Mouse (Mus musculus) cerebellum, postnatal 25 days (tissue): ENCODE measurements around the gene Coa7.

Experiments
- DNase-seq, 2 experiments: peaks; one replicate each; pipeline ENCODE4 v3.0.0; 2021; ENCODE audit warnings: mixed read lengths in 2 of 2

The Coa7 gene

DNA sequence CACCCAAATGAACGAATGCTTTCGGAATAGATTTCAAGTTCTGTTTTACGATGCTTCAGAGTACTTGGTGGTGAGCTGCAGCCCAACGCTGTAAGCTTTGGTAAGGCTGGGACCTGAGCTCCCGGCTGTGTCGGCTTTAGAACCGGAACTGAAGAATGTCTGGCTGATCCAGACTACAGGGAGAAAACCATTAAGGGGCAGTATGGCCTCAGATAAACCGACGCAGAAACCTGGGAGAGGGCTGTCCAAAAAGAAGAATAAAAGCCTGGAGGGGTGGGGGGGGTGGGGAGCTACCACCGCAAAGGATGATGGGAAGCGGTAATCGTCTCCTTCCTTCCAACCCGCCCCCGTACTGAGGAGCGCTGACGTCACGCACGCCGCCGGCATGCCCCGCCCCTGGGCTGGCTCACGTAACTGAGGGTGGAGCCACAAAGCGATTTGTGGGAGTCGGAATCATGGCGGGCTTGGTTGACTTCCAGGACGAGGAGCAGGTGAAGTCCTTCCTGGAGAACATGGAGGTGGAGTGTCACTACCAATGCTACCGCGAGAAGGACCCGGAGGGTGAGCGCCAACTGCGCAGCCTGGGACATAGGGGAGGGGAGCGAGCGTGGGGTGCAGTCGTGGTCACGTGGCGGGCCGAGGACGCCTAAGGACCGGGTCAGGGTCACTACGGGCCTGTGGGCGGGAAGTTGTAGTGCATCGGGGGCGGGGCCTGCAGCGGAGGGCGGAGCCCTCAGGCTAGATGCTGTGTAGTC, at the start of gene Coa7:
TSS of gene Coa7 (plus strand) at position 411 of the 755 bp plus-strand sequence.
- DNase-seq, result peak; percentile 98 to 99

DNA sequence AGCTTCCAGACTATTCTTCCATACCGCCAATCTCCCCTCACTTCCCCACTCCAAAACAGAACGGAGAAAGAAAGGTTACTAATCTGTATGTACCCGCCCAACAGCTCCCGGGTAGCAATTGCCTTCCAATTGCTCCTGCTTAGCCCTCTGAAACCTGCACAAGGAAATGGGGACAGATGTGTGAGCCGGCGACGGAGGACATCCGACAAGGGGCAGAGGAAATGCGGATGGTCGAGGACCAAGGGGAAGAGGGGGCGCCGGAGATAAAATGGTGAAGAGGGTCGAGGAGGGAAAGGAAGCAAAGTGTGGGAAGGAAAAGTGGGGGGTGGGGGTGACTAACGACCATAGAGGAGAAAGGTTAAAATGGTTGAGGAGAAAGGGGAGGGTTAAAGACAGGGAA, 27.7 kb upstream of the Coa7 start:
- DNase-seq, result peak in 1 of 2 experiments; percentile 30

DNA sequence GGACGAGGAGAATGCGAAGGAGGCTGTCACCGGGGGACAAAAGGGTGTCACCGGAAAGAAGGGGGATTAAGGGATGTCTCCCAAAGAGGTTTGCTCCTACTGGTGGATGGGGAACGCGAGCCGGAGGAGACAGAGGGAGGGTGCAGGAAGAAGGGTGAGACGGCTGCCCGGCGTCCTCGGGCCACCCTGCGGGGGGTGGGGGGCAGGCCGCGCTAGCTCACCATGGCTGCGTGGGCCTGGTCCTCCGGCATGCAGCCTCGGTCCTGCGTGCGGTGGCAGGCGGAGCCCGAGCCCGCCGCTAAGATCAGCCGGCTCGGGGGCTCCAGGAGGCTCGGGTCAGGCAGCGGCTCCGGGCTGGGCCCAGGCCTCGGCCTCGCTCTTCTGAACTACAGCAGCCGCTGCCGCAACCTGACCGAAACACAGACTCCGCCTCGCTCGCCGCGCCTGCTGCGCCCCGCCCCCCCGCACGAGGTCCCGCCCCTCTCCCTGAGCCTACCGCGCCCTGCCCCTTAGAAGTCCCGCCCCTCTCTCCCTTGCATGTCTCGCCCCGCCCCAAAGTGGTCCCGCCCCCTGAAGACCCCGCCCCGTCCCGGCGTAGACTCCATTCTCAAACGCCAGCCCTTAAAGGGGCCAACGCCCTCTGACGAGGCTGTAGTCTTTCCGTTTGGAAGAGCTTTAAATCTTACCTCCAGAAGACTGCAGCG, 27.1 kb upstream of the Coa7 start, which contains the start of gene Zyg11b:
TSS of gene Zyg11b (minus strand) at position 427 of the 704 bp plus-strand sequence.
- DNase-seq, result peak; percentile 93 to 96

DNA sequence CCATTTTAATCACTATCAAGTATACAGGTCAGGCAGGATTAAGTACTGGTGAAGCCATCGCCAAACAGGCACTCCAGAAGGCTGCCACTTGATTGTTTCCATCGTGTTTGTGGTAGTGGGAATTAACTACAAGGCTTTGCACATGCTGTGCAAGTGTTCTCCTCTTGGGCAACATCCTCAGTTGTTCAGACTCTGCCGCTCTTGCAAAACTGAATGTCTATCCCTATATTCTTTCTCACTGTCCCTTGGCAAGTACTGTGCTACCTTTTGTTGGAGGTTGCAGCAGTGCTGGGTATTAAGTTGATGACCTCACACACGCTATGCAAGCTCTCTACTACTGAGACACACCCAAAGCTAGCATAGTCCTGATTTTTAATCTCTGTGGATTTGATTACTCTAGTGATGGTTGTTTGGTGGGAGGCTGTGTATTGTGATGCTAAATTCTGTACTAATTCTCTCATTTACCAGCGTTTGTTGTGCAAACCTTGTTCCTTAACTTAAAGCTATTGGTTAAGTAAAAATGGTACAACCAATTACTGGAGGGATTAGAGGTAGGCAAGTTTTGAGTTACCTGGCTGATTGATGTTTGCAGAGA, 25.5 kb upstream of the Coa7 start:
- DNase-seq, result no peak

DNA sequence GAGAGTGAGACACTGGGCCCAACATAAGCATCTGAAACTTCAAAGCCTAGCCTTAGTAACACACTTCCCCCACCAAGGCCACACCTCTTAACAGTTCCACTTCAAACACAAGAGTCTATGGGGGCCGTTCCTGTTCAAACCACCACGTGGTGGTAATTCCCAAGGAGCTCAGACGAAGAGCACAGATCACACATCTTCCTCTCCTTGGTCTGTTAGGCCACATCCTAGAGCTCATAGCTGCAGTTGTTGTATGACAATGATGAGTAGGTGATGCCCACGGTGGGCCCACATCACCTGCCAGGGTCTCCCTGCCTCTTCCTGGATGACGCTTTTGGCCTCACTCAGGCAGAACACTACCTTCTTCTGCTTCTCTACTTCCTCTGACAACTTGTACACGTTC, 17.2 kb upstream of the Coa7 start:
- DNase-seq, result no peak

DNA sequence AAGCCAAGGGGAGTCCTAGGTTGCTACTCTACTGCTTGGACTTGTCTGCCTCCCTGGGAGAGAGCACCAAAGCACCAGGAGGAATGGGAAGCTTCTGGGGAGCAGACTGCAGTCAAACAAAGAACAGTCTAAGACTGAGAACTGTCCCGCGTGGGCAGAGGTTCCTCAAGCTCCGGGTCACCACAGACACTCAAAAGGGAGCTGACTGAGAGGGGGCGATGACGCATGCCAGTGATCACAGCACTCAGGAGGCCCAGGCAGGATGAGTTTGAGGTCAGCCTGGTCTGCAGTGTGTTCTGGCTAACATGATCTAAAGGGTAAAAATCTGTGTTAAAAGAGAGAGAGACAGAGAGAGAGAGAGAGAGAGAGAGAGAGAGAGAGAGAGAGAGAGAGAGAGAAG, 13.9 kb upstream of the Coa7 start:
- DNase-seq, result no peak

DNA sequence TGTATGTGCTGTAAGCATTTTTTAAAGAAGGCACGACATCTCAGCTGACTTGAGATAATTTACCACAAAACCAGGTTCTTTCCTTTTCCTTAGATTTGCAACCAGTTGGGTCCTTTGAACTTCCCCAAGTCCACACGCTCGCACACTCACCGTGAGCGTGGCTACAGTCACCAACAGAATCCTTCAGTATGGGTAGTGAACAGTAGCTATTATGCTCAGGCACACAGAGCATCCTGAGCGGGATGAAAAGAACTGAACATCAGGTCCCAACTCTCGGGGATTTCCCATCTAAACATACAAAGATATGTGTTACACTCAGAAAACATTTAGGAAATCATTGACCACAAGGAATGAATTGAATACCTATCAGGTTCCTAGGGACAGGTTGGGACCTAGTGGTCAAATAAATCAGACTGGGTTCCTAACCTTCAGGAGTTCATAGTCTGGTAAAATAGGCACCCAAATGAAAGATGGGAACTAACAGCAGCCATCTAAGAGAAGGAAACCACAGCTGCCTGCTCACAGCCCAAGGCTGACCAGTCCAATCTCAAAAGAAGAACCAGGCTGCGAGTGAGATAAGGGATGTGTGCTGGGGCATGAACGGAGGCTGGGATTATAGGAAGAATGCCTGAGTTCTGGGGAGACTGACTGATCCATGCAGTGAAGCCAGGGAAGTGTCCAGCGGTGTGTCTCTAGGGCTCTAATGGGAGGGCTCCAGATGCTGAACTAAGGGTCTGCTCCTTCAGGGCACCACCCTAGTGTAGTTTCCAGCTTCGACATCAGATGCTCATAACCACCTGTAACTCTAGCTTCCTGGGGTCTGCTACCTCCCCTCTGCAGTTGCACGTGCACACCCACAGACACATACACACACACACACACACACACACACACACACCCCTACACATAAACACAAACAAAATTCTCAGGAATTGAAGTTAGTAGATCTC, 10.0 kb upstream of the Coa7 start:
- DNase-seq, result no peak

DNA sequence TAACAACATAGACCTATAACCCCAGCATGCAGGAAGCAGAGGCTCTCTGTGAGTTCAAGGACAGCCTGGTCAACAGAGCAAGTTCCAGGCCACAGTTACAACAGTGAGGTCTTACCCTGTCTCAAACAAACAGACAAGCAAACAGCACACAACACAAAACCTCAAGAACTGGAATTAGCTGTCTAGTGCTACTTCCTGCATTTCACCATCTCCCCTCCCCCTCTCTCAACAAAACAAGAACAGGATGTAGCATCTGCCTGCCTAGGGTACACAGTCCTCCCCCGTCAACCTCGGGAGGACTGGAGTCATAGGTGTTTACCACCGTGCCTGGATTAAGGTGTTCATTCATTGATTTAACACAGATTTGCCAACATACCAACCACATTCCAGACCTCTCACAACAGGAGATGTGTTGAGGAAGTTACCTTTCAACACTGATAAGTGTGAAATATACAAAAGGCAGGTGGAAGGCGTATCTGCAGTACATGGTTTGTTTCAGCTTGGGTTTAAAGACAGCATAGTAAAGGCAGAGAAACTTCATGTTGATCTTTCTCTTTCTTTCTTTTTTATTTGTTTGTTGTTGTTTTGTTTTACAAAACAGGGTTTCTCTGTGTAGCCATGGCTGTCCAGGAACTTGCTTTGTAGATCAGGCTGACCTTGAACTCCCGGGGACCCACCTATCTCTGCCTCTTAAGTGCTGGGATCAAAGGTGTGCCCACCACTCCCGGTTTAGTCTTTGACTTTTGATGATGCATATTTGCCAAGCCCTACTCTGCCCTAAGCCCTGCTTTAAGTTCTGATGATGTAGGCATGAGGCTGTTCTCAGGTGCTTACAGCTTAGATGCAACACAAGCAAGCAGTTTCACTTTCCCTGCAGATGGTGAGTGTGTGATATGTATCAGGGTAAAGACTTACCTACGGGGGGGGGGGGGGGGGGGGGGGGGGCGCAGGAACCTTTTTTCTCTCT, 9.0 kb upstream of the Coa7 start:
- DNase-seq, result no peak

DNA sequence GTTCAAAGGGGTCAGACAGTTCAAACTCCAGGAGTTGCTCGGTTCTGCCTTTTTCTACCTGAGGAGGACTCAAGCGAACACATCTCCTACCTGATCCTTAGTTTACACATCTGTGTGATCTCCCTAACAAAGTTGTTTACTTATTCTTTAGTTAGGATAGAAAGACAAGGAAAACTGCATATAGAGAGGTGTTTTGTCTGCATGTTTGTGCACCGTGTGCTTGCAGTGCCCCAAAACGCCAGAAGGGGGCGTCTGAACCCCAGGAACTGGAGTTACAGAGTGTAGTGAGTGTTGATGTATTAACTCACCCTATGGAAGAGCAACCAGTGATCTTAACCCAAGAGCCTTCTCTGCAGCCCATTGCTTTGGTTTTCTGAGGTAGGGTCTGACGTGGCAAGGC, 8.2 kb upstream of the Coa7 start:
- DNase-seq, result no peak

DNA sequence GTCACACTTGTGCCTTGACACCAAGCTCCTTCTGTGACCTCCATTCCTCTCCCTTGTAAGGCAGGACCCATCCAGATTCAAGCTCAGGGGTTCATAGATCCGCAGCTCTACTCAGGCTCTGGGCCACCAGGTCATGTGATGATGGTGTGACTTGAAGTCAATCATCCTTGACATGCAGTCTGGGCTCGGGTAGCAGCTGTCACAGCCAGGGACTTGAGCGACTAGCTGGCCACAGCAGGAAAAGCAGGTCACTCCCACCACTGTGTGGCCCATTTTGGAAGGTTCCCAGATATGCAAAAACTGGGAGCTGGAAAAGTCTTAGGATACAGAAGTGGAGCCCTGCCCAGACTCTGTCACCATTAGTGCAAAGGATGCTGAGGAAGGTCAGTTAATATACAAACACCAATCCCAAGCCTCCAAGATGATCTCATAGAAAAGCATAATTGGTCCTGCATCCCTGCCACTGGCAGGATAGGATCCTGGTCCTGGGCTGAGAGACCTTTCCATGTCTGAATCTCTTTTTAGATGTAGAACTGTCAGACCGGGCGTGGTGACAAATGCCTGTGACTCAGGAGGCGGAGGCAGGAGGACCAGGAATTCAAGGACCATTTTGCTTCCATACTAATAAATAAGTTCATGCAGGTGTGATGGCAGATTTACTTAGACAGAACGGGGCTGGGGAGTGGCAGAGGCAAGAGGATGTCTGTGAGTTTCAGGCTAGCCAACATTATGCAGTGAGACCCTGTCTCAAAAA, 7.1 kb upstream of the Coa7 start:
- no peak for DNase-seq

DNA sequence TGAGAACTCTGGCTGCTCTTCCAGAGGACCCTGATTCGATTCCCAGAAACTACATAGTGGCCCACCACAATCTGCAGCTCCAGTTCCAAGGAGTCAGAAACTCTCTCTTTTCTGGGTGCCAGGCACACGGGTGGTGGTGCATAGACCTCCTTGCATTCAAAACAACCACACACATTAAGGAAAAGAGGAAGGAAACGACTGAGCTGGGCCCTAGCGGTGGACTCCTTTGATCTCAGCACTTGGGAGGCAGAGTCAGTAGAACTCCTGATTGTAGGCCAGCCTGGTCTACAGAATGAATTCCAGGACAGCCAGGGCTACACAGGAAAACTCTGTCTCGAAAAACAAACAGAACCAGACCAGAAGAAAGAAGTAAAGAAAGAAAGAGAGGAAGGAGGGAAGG, 4.4 kb upstream of the Coa7 start:
- no peak for DNase-seq

DNA sequence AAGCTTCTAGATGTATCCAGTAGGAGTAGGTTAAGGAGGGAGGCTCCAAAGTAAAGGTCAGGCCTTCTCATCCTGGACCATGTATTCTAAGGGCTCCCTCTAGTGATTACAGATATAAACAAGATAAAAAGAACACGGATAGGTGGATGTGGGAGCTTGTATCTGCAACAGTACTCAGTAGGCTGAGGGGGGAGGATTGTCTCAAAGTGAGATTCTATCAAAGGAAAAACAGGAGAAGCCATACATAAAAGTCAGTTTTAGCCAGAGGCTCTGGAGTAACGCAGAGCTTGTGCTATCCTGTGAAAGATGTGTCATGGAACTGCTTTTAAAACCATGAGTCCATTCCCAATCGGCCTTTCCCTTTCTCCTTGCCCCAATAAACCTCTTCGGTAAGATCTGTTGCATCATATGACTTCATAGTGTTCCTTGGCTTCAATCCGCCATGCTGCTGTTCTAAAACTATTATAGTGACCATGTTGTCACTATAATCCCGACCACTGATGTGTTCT, 815 bp upstream of the Coa7 start:
- peak; percentile 38 to 50 for DNase-seq

DNA sequence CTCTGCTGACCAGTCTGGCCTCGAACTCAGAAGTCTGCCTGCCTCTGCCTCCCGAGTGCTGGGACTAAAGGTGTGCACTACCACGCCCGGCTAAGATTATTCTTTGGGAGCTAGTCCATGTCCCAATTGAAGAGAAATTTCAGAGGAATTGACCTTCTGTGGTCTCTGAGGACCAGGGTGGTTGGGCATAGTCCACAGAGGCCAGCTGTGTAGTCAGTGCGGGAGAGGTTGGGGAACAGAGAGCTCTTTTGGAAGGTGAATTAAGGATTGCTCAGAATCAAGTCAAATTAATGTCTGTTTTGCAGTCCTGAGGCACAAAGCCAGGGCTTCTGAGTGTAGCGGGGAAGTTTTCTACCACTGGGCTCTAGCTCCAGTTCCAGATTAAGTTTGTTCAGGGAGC, 1.9 kb downstream of the Coa7 start:
- DNase-seq, result no peak

DNA sequence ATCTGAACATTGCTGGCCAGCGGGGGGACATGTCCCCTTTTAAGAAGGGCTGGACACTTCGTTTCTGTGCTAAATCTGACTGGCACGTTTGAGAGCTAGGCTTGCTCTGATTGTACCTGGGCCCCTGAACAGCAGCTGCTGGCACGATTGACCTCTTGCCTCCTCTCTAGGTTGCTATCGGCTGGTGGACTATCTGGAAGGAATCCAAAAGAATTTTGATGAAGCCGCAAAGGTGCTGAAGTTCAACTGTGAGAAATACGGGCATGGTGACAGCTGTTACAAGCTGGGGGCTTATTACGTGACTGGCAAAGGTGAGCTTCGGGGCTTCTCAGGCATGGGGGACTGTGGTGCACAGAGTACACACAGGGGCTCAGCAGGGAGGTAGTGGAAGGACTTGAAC, 4.1 kb downstream of the Coa7 start:
- DNase-seq, result no peak

DNA sequence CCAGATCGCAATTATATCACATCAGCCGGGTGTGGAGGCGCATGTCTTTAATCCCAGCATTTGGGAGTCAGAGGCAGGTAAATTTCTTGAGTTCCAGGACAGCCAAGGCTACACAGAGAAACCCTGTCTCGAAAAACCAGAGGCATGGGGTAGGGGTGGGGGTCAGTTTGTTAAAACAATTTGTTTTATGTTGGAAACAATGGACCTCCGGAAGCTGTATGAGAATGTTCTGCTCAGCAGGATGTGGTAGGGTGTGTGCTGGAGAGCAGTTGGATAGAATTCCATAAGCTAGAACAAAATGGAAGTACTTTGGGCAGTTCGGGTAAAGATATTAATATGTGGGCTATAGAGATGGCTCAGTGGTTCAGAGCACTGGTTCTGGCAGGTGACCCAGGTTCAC, 7.5 kb downstream of the Coa7 start:
- DNase-seq, result no peak

DNA sequence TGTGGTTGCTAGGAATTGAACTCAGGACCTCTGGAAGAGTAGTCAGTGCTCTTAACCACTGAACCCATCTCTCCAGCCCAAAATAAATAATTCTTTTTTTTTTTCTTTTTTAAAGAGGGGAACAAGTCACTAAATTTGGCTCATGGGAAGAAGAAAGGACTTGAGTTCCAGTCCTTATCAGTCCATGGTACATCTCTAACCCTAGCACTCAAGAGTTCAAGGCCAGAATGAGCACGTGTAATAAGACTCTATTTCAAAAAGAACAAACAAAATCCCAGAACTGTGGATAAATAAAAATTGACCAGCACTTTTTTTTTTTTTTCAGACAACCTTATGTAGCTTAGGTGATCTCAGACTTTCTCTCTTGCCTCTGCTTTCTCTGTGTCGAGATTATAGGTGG, 8.8 kb downstream of the Coa7 start:
- DNase-seq, result no peak

DNA sequence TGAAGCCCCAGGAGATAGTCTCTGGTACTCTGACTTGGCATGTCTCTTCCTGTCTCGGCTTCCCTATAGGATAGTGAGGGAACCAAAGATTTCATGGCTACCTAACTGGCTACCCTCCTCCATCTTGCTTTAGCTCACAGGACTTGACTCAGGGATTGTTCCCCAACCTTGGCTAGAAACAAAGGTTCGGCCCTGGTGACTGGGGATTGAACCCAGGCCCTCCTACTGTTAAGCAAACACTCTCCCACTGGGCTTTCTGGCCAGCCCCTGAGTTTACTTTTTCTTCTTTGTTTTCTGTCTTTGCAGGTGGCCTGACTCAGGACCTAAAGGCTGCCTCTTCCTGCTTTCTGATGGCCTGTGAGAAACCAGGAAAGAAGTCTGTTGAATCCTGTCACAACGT, 9.9 kb downstream of the Coa7 start:
- DNase-seq, result no peak

DNA sequence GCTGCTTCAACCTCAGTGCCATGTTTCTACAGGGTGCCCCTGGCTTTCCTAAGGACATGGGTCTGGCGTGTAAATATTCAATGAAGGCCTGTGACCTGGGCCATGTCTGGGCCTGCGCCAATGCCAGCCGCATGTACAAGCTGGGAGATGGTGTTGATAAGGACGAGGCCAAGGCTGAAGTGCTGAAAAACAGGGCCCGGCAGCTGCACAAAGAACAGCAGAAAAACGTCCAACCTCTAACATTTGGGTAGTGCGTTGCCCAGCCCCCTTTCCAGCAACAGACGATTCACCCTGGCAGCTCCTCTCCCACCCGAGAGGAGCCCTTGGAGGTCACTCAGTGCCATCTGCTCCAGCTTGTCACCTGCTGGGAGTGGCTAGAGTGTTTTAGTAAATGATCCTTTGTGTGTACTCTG, 10.4 kb downstream of the Coa7 start:
- peak; percentile 55 to 62 for DNase-seq

DNA sequence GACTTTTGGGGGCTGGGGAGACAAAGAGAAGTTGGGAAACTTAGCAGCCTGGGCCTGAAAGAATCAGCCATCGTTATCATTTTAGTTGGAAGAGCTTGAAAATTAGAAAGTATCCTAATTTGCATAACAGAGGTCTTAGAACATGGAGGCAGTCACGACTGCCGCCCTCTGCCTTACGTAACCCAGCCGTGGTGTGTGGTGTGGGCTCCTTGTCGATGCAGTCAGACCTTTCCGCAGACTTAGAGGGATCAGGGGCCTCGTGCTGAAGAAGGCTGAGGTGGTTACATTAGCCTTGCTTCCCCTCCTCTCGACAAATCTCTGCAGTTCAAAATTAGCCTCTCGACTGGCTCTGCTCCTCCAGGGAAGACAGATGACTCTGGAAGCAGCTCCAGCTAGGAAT, 10.9 kb downstream of the Coa7 start:
- peak; percentile 34 to 35 for DNase-seq

DNA sequence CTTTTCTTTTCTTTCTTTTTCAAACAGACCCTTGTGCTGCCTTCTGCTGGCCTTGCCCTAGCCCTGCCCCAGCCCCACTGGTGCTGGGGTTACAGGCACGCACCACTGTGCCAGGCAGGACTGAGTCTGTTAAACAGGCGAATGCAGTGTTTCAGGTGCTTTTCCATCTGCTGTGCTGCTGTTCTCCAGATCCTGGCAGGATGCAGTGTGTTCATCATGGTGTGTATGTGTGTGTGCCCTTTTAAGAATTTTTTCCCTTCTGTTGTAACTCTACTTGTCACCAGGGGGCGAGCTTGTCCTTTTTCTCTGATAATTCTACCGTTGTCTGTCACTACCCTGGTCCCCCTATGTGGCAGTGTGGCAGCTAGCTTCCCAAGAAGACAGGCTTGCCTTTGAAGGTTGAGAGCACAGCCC, 11.3 kb downstream of the Coa7 start:
- peak; percentile 68 to 82 for DNase-seq
